Comparison of ENCODE assay signal across 9 mouse cellular contexts in genomic region chr8:95352871-95353866, GRCm38 (mm10). TPM values are rescaled to one million over a fixed set of nuclear protein-coding genes. Genes with fewer than 3 reads are reported as not detected.
DNase-seq lines count a peak whose midpoint lies in the region; ATAC-seq and TF ChIP-seq lines count a peak whose summit lies in the region.
"Had no signal": no experiment of that assay in that cellular context is flagged by ENCODE, and none has a peak within 500 bp of the region (broad histone marks: within the 10 kb centered on the region; RNA-seq: fewer than 3 reads in every experiment).

No protein-coding gene starts in this region.

- peak; percentile 14 to 22 for DNase-seq in left cerebral cortex, postnatal 14 days (ENCODE audit: low spot score in 2 of 2)
- DNase-seq in left cerebral cortex, adult 11 months (ENCODE audit: low spot score) = no peak
- DNase-seq in brain, adult 2 months (ENCODE audit: low read depth, low spot score) = peak; percentile 43
- no peak for DNase-seq in liver, embryonic 14.5 days (ENCODE audit: low read depth in 3 of 3, low spot score in 3 of 3)
- DNase-seq in neural tube, embryonic 11.5 days (ENCODE audit: low spot score) = peak; percentile 77
- no peak for DNase-seq in spleen, postnatal 36 days (ENCODE audit: low spot score in 2 of 2)

- TF ChIP-seq EP300 in liver, embryonic 14.5 days (IDR thresholded peaks at IDR 0.05; ENCODE audit: low read depth) = no peak

- peak overlapping the region; percentile 94 for H3K4me2 ChIP-seq in forebrain, embryonic 12.5 days
- peak overlapping the region; percentile 88 for H3K4me2 ChIP-seq in hindbrain, embryonic 12.5 days (replicated peaks)
- peak overlapping the region; percentile 58 for H3K4me2 ChIP-seq in liver, embryonic 14.5 days (ENCODE audit: low read depth)
- H3K4me2 ChIP-seq in neural tube, embryonic 11.5 days (ENCODE audit: low read depth) = peak overlapping the region; percentile 92

- intact Hi-C loops in left cerebral cortex, postnatal 14 days (cut with DNase I) = loop anchor here (2.0 to 5.0 kb wide), 2 partner anchors 82 to 134 kb away; partner anchors contain the start of gene Cfap20

- H3K4me1 ChIP-seq in forebrain, embryonic 12.5 days = peaks cover 36% of the 10 kb centered on the region
- H3K4me1 ChIP-seq in hindbrain, embryonic 12.5 days = peaks cover 44% of the 10 kb centered on the region
- no peaks in the 10 kb centered on the region for H3K4me1 ChIP-seq in liver, embryonic 14.5 days (replicated peaks; ENCODE audit: control insufficient read depth in 2 of 2, insufficient read depth in 2 of 2, low read length in 1 of 2)
- H3K4me1 ChIP-seq in neural tube, embryonic 11.5 days (ENCODE audit: control insufficient read depth, insufficient read depth, low read length) = peaks cover 9% of the 10 kb centered on the region

- peak; percentile 52 for ATAC-seq in forebrain, embryonic 12.5 days (ENCODE audit: low FRiP score)
- peak; percentile 73 for ATAC-seq in hindbrain, embryonic 12.5 days (ENCODE audit: low FRiP score)
- ATAC-seq in liver, embryonic 14.5 days (ENCODE audit: insufficient read depth) = peak; percentile 44
- ATAC-seq in neural tube, embryonic 11.5 days (ENCODE audit: insufficient read depth, low FRiP score, low TSS enrichment) = peak; percentile 62

- TF ChIP-seq CTCF in liver, embryonic 14.5 days (IDR thresholded peaks at IDR 0.05; ENCODE audit: low read depth) = no peak

- H3K9ac ChIP-seq in forebrain, embryonic 12.5 days = peak overlapping the region; percentile 89
- H3K9ac ChIP-seq in hindbrain, embryonic 12.5 days = peak overlapping the region; percentile 84
- no peak overlapping the region for H3K9ac ChIP-seq in liver, embryonic 14.5 days (replicated peaks)
- H3K9ac ChIP-seq in neural tube, embryonic 11.5 days (ENCODE audit: low read length) = peak overlapping the region; percentile 94

- no peaks in the 10 kb centered on the region for H3K9me3 ChIP-seq in forebrain, embryonic 12.5 days
- no peaks in the 10 kb centered on the region for H3K9me3 ChIP-seq in hindbrain, embryonic 12.5 days (replicated peaks)
- no peaks in the 10 kb centered on the region for H3K9me3 ChIP-seq in liver, embryonic 14.5 days (ENCODE audit: control insufficient read depth, low read length)
- no peaks in the 10 kb centered on the region for H3K9me3 ChIP-seq in neural tube, embryonic 11.5 days (ENCODE audit: control insufficient read depth, low read length)

- H3K27ac ChIP-seq in forebrain, embryonic 12.5 days = peak overlapping the region; percentile 90
- peak overlapping the region; percentile 91 for H3K27ac ChIP-seq in hindbrain, embryonic 12.5 days
- no peak overlapping the region for H3K27ac ChIP-seq in liver, embryonic 14.5 days
- H3K27ac ChIP-seq in neural tube, embryonic 11.5 days (ENCODE audit: low read depth, low read length) = peak overlapping the region; percentile 83

- H3K4me3 ChIP-seq in forebrain, embryonic 12.5 days (replicated peaks) = peak overlapping the region; percentile 83
- peak overlapping the region; percentile 81 for H3K4me3 ChIP-seq in hindbrain, embryonic 12.5 days
- H3K4me3 ChIP-seq in liver, embryonic 14.5 days (ENCODE audit: insufficient read depth in 1 of 2, low read depth in 2 of 2, low read length in 2 of 2) = peak overlapping the region; percentile 44 to 49
- H3K4me3 ChIP-seq in neural tube, embryonic 11.5 days (ENCODE audit: low read depth, low read length) = peak overlapping the region; percentile 81

- WGBS in forebrain, embryonic 12.5 days = under 1% methylated on average over 62 of the region's 62 CpGs
- WGBS in hindbrain, embryonic 12.5 days = 1% methylated on average over 62 of the region's 62 CpGs
- WGBS in liver, embryonic 14.5 days (ENCODE audit: insufficient replicate concordance) = 6% methylated on average over 62 of the region's 62 CpGs
- WGBS in neural tube, embryonic 11.5 days = 3% methylated on average over 60 of the region's 62 CpGs

- no peaks in the 10 kb centered on the region for H3K36me3 ChIP-seq in forebrain, embryonic 12.5 days (replicated peaks)
- H3K36me3 ChIP-seq in hindbrain, embryonic 12.5 days = no peaks in the 10 kb centered on the region
- no peaks in the 10 kb centered on the region for H3K36me3 ChIP-seq in liver, embryonic 14.5 days (replicated peaks; ENCODE audit: control insufficient read depth, insufficient read depth, low read depth)
- H3K36me3 ChIP-seq in neural tube, embryonic 11.5 days (ENCODE audit: control insufficient read depth, insufficient read depth, low read length) = no peaks in the 10 kb centered on the region; the same call in 1 of the 2 replicates

- H3K27me3 ChIP-seq in forebrain, embryonic 12.5 days = 0 out of 2 replicates have a peak, but pooled peaks cover 4% of the 10 kb centered on the region
- peaks cover 8% of the 10 kb centered on the region; the same call in 1 of the 2 replicates for H3K27me3 ChIP-seq in hindbrain, embryonic 12.5 days
- H3K27me3 ChIP-seq in liver, embryonic 14.5 days (ENCODE audit: control insufficient read depth, insufficient read depth, low read length) = peaks cover 38% of the 10 kb centered on the region
- peaks cover 4% of the 10 kb centered on the region; the same call in 1 of the 2 replicates for H3K27me3 ChIP-seq in neural tube, embryonic 11.5 days (ENCODE audit: control insufficient read depth, insufficient read depth, low read length)

RNA-seq across cellular contexts. Expression of gene Mmp15, which starts 1.1 kb away (rescaled TPM):
- 10 to 100 TPM; 23.7 to 27.4 TPM for total RNA-seq in left cerebral cortex, postnatal 14 days (2021)
- polyA plus RNA-seq in forebrain, embryonic 12.5 days (2016; fragmentation: Nextera tagmentation; extraction: Ambion mirVana) = 22.8 and 24.6 TPM in 2 replicates
- 31.8 and 33.2 TPM in 2 replicates for polyA plus RNA-seq in hindbrain, embryonic 12.5 days (2016; fragmentation: Nextera tagmentation; extraction: Ambion mirVana)
- 0.64 and 0.83 TPM in 2 replicates for polyA plus RNA-seq in liver, embryonic 14.5 days (2012; rRNA removed)
- polyA plus RNA-seq in liver, embryonic 14.5 days (2014; fragmentation: Nextera tagmentation; extraction: Ambion mirVana) = 0.43 and 1.1 TPM in 2 replicates
- 20.2 and 21.1 TPM in 2 replicates for polyA plus RNA-seq in neural tube, embryonic 11.5 days (2014; fragmentation: Nextera tagmentation; extraction: Ambion mirVana)

RNA-seq across cellular contexts. Expression of gene Usb1, which starts 21.1 kb away (rescaled TPM):
- total RNA-seq in left cerebral cortex, postnatal 14 days (2021) = 10 to 100 TPM; 14.4 to 19.3 TPM
- polyA plus RNA-seq in forebrain, embryonic 12.5 days (2016; fragmentation: Nextera tagmentation; extraction: Ambion mirVana) = 41.7 and 42.5 TPM in 2 replicates
- 38.0 and 38.5 TPM in 2 replicates for polyA plus RNA-seq in hindbrain, embryonic 12.5 days (2016; fragmentation: Nextera tagmentation; extraction: Ambion mirVana)
- polyA plus RNA-seq in liver, embryonic 14.5 days (2012; rRNA removed) = 8.7 and 10.8 TPM in 2 replicates
- 9.3 and 10.7 TPM in 2 replicates for polyA plus RNA-seq in liver, embryonic 14.5 days (2014; fragmentation: Nextera tagmentation; extraction: Ambion mirVana)
- polyA plus RNA-seq in neural tube, embryonic 11.5 days (2014; fragmentation: Nextera tagmentation; extraction: Ambion mirVana) = 37.6 and 38.0 TPM in 2 replicates

RNA-seq across cellular contexts. Expression of gene Zfp319, which starts 21.4 kb away (rescaled TPM):
- total RNA-seq in left cerebral cortex, postnatal 14 days (2021) = 10 to 100 TPM; 16.1 to 16.3 TPM
- polyA plus RNA-seq in forebrain, embryonic 12.5 days (2016; fragmentation: Nextera tagmentation; extraction: Ambion mirVana) = 18.1 and 20.1 TPM in 2 replicates
- 20.4 and 21.7 TPM in 2 replicates for polyA plus RNA-seq in hindbrain, embryonic 12.5 days (2016; fragmentation: Nextera tagmentation; extraction: Ambion mirVana)
- 0.83 and 0.96 TPM in 2 replicates for polyA plus RNA-seq in liver, embryonic 14.5 days (2012; rRNA removed)
- 0.75 and 0.81 TPM in 2 replicates for polyA plus RNA-seq in liver, embryonic 14.5 days (2014; fragmentation: Nextera tagmentation; extraction: Ambion mirVana)
- 12.7 and 13.4 TPM in 2 replicates for polyA plus RNA-seq in neural tube, embryonic 11.5 days (2014; fragmentation: Nextera tagmentation; extraction: Ambion mirVana)

RNA-seq across cellular contexts. Expression of gene Tepp, which starts 42.8 kb away (rescaled TPM):
- under 1 TPM; 0.74 to 0.90 TPM for total RNA-seq in left cerebral cortex, postnatal 14 days (2021)
- not detected in 2 replicates for polyA plus RNA-seq in forebrain, embryonic 12.5 days (2016; fragmentation: Nextera tagmentation; extraction: Ambion mirVana)
- not detected in 2 replicates for polyA plus RNA-seq in hindbrain, embryonic 12.5 days (2016; fragmentation: Nextera tagmentation; extraction: Ambion mirVana)
- polyA plus RNA-seq in liver, embryonic 14.5 days (2012; rRNA removed) = not detected in 2 replicates
- polyA plus RNA-seq in liver, embryonic 14.5 days (2014; fragmentation: Nextera tagmentation; extraction: Ambion mirVana) = not detected in 2 replicates
- polyA plus RNA-seq in neural tube, embryonic 11.5 days (2014; fragmentation: Nextera tagmentation; extraction: Ambion mirVana) = not detected in 2 replicates
- polyA plus RNA-seq: large intestine, adult 2 months had no signal

RNA-seq across cellular contexts. Expression of gene Cngb1, which starts 46.8 kb away (rescaled TPM):
- total RNA-seq in left cerebral cortex, postnatal 14 days (2021) = 1 to 10 TPM in 1 of 2 experiments, under 1 TPM in 1; 0.97 to 1.3 TPM
- 0.38 and 0.40 TPM in 2 replicates for polyA plus RNA-seq in forebrain, embryonic 12.5 days (2016; fragmentation: Nextera tagmentation; extraction: Ambion mirVana)
- polyA plus RNA-seq in hindbrain, embryonic 12.5 days (2016; fragmentation: Nextera tagmentation; extraction: Ambion mirVana) = 0.56 and 1.1 TPM in 2 replicates
- 0.06 and 0.11 TPM in 2 replicates for polyA plus RNA-seq in liver, embryonic 14.5 days (2012; rRNA removed)
- polyA plus RNA-seq in liver, embryonic 14.5 days (2014; fragmentation: Nextera tagmentation; extraction: Ambion mirVana) = not detected in 2 replicates
- polyA plus RNA-seq in neural tube, embryonic 11.5 days (2014; fragmentation: Nextera tagmentation; extraction: Ambion mirVana) = 0.50 and 0.51 TPM in 2 replicates

Comparison
In these comparisons a context has a peak if more than half of its experiments do, and no peak if none do; other contexts are left out.
1. DNase-seq: peak in left cerebral cortex, postnatal 14 days (2 of 2), brain, adult 2 months (single experiment) and neural tube, embryonic 11.5 days (single experiment); none in left cerebral cortex, adult 11 months (single experiment), liver, embryonic 14.5 days (0 of 3) and spleen, postnatal 36 days (0 of 2).
2. RNA of gene Mmp15, which starts 1.1 kb away (polyA plus RNA-seq): 31.8 to 33.2 TPM in hindbrain, embryonic 12.5 days, 22.8 to 24.6 TPM in forebrain, embryonic 12.5 days and 20.2 to 21.1 TPM in neural tube, embryonic 11.5 days; 0.43 to 1.1 TPM in liver, embryonic 14.5 days; every median in the first group is over 10 times any median in the second.
3. Peak in every context shown above with its lines, with median percentiles within 50 percentile points of each other: ATAC-seq, H3K4me2 ChIP-seq and H3K4me3 ChIP-seq.